Mouse (Mus musculus) megakaryocyte progenitor cell, adult 5-6 weeks (primary cell): ENCODE results near the gene Plaur. TPM values are rescaled to one million over a fixed set of nuclear protein-coding genes. Genes with fewer than 3 reads are reported as not detected.
"Not testable (repeated sequence)": the region's sequence is repeated elsewhere in the genome, so short reads cannot be mapped to it uniquely, and the experiment has no call there.

ENCODE experiments used
- ATAC-seq: replicated peaks from 2 replicates; pipeline ENCODE4 v1.8.0; 2016; ENCODE audit warnings: mild to moderate bottlenecking, moderate TSS enrichment, inconsistent platforms; ENCODE audit not compliant: poor library complexity
- total RNA-seq, 2 experiments: library from RNA; stranded (forward) in 1 of 2; stranded (reverse) in 1 of 2; fragments of 157-497, 149-512 nt in 1 of 2; fragments of 200-1000 nt in 1 of 2; gene quantifications; 2 replicates each; pipeline versions ENCODE4 v1.2.3 to v1.2.4; 2015 to 2017

The Plaur gene
- total RNA-seq, 2 experiments from 2014 or later, result 17.9 to 27.6 TPM

- no peak for ATAC-seq
Observed at GRCm38 (mm10) chr7:24476338-24476737, 14.1 kb downstream of the Plaur start.

- ATAC-seq, result no peak
Observed at GRCm38 (mm10) chr7:24476856-24477255, 14.6 kb downstream of the Plaur start.

- no peak for ATAC-seq
Observed at GRCm38 (mm10) chr7:24478911-24479310, 16.6 kb downstream of the Plaur start.

GRCm38 (mm10) chr7:24479685-24480084, 17.4 kb downstream of the Plaur start:
- ATAC-seq, result no peak

- ATAC-seq, result no peak
Observed at GRCm38 (mm10) chr7:24480121-24480941, 18.0 kb downstream of the Plaur start.

- ATAC-seq, result 0 out of 2 replicates have a peak, but pooled peaks have one; percentile 10
Observed at GRCm38 (mm10) chr7:24480986-24481473, 18.7 kb downstream of the Plaur start.

- ATAC-seq, result peak; percentile 94
Observed at GRCm38 (mm10) chr7:24481474-24482207, 19.4 kb downstream of the Plaur start, which contains the start of gene Cadm4. Gene Cadm4, plus strand, starts transcription at chr7:24482023.

- no peak for ATAC-seq
Observed at GRCm38 (mm10) chr7:24482208-24483020, 20.1 kb downstream of the Plaur start.

GRCm38 (mm10) chr7:24483291-24483690, 21.0 kb downstream of the Plaur start:
- not testable (repeated sequence) for ATAC-seq

GRCm38 (mm10) chr7:24485481-24485880, 23.2 kb downstream of the Plaur start:
- no peak for ATAC-seq

GRCm38 (mm10) chr7:24486654-24487130, 24.4 kb downstream of the Plaur start:
- ATAC-seq, result no peak

- no peak for ATAC-seq
Observed at GRCm38 (mm10) chr7:24487403-24487802, 25.1 kb downstream of the Plaur start.

- ATAC-seq, result no peak
Observed at GRCm38 (mm10) chr7:24488303-24488702, 26.0 kb downstream of the Plaur start.

- ATAC-seq, result 0 out of 2 replicates have a peak, but pooled peaks have one; percentile 24
Observed at GRCm38 (mm10) chr7:24499856-24500577, 37.7 kb downstream of the Plaur start.

- ATAC-seq, result peak; percentile 52; the same call in 1 of the 2 replicates
Observed at GRCm38 (mm10) chr7:24500929-24501328, 38.6 kb downstream of the Plaur start.

GRCm38 (mm10) chr7:24501492-24501891, 39.2 kb downstream of the Plaur start:
- ATAC-seq, result 0 out of 2 replicates have a peak, but pooled peaks have one; percentile 30

GRCm38 (mm10) chr7:24504004-24504403, 41.7 kb downstream of the Plaur start:
- ATAC-seq, result no peak

- ATAC-seq, result no peak
Observed at GRCm38 (mm10) chr7:24504868-24505267, 42.6 kb downstream of the Plaur start.

GRCm38 (mm10) chr7:24505447-24506064, 43.3 kb downstream of the Plaur start:
- ATAC-seq, result no peak
